Mouse (Mus musculus): ENCODE results near the gene Fbxo47. TPM values are rescaled to one million over a fixed set of nuclear protein-coding genes. Genes with fewer than 3 reads are reported as not detected.

Gene Fbxo47
- total RNA-seq, 2 experiments from 2014 or later: 1.9 to 3.7 TPM

Other genes starting within 250 kb of the Fbxo47 start
- gene Mllt6, start 220.7 kb downstream of the Fbxo47 start, total RNA-seq (2021): 100 to 1,000 TPM; 129 to 134 TPM
- 10 to 100 TPM; 56.0 to 59.3 TPM for gene Cisd3, start 198.3 kb downstream of the Fbxo47 start, total RNA-seq (2021)
- 10 to 100 TPM; 27.5 to 35.7 TPM for gene Pcgf2, start 183.7 kb downstream of the Fbxo47 start, total RNA-seq (2021)
- gene Psmb3, start 180.8 kb downstream of the Fbxo47 start, total RNA-seq (2021): 100 to 1,000 TPM; 116 to 125 TPM
- gene Pip4k2b, start 139.4 kb downstream of the Fbxo47 start, total RNA-seq (2021): 100 to 1,000 TPM; 113 to 114 TPM
- 10 to 100 TPM; 20.2 to 20.7 TPM for gene Cwc25, start 117.6 kb downstream of the Fbxo47 start, total RNA-seq (2021)
- 1 to 10 TPM in 1 of 2 experiments, not detected in 1; 1.1 TPM for gene 1700001P01Rik, start 108.2 kb downstream of the Fbxo47 start, total RNA-seq (2021)
- 100 to 1,000 TPM; 330 to 339 TPM for gene Rpl23, start 101.7 kb downstream of the Fbxo47 start, total RNA-seq (2021)
- gene Lasp1, start 85.2 kb downstream of the Fbxo47 start, total RNA-seq (2021): 100 to 1,000 TPM; 175 to 183 TPM
- 10 to 100 TPM; 79.9 to 81.0 TPM for gene B230217C12Rik, start 43.4 kb downstream of the Fbxo47 start, total RNA-seq (2021)
- 10 to 100 TPM; 26.3 to 39.3 TPM for gene Plxdc1, start 102.3 kb upstream of the Fbxo47 start, total RNA-seq (2021)
- 1 to 10 TPM in 1 of 2 experiments, under 1 TPM in 1; 0.93 to 1.7 TPM for gene Arl5c, start 112.0 kb upstream of the Fbxo47 start, total RNA-seq (2021)
- 100 to 1,000 TPM; 149 to 163 TPM for gene Cacnb1, start 138.9 kb upstream of the Fbxo47 start, total RNA-seq (2021)
- 100 to 1,000 TPM; 524 to 620 TPM for gene Rpl19, start 142.6 kb upstream of the Fbxo47 start, total RNA-seq (2021)
- gene Stac2, start 169.3 kb upstream of the Fbxo47 start, total RNA-seq (2021): 100 to 1,000 TPM in 1 of 2 experiments, 10 to 100 TPM in 1; 69.6 to 102 TPM